Mouse (Mus musculus) kidney, adult 9 months (tissue): ENCODE measurements around the gene Ccdc93.

Source experiments
- DNase-seq: peaks from one replicate; pipeline ENCODE4 v3.0.0; 2022

The Ccdc93 gene

GRCm38 (mm10) chr1:121430938-121431928 lies at the start of gene Ccdc93:
Gene Ccdc93 (plus strand): TSS chr1:121431049.
- DNase-seq = peak; percentile 99

- no peak for DNase-seq
Observed at GRCm38 (mm10) chr1:121381562-121381961, 49.3 kb upstream of the Ccdc93 start.

- no peak for DNase-seq
Observed at GRCm38 (mm10) chr1:121388312-121388711, 42.5 kb upstream of the Ccdc93 start.

- DNase-seq = no peak
Observed at GRCm38 (mm10) chr1:121388732-121389131, 42.1 kb upstream of the Ccdc93 start.

- no peak for DNase-seq
Observed at GRCm38 (mm10) chr1:121389574-121389973, 41.3 kb upstream of the Ccdc93 start.

GRCm38 (mm10) chr1:121390003-121390402 lies 40.8 kb upstream of the Ccdc93 start:
- DNase-seq = no peak

- no peak for DNase-seq
Observed at GRCm38 (mm10) chr1:121390421-121390820, 40.4 kb upstream of the Ccdc93 start.

GRCm38 (mm10) chr1:121390855-121391254 lies 40.0 kb upstream of the Ccdc93 start:
- no peak for DNase-seq

GRCm38 (mm10) chr1:121393117-121393516 lies 37.7 kb upstream of the Ccdc93 start:
- no peak for DNase-seq

GRCm38 (mm10) chr1:121394764-121395163 lies 36.1 kb upstream of the Ccdc93 start:
- DNase-seq = peak; percentile 17

GRCm38 (mm10) chr1:121396501-121396900 lies 34.3 kb upstream of the Ccdc93 start:
- no peak for DNase-seq

GRCm38 (mm10) chr1:121398231-121398630 lies 32.6 kb upstream of the Ccdc93 start:
- DNase-seq = no peak

- peak; percentile 14 for DNase-seq
Observed at GRCm38 (mm10) chr1:121398986-121399881, 31.6 kb upstream of the Ccdc93 start.

- DNase-seq = peak; percentile 30
Observed at GRCm38 (mm10) chr1:121400243-121400642, 30.6 kb upstream of the Ccdc93 start.

GRCm38 (mm10) chr1:121419084-121419483 lies 11.8 kb upstream of the Ccdc93 start:
- DNase-seq = peak; percentile 39

- DNase-seq = no peak
Observed at GRCm38 (mm10) chr1:121419569-121420265, 11.1 kb upstream of the Ccdc93 start.

- DNase-seq = no peak
Observed at GRCm38 (mm10) chr1:121430183-121430937, 489 bp upstream of the Ccdc93 start.

GRCm38 (mm10) chr1:121435981-121436380 lies 5.1 kb downstream of the Ccdc93 start:
- no peak for DNase-seq

GRCm38 (mm10) chr1:121440535-121441381 lies 9.9 kb downstream of the Ccdc93 start:
- peak; percentile 67 for DNase-seq

- no peak for DNase-seq
Observed at GRCm38 (mm10) chr1:121444147-121444546, 13.3 kb downstream of the Ccdc93 start.

- DNase-seq = no peak
Observed at GRCm38 (mm10) chr1:121447216-121447615, 16.4 kb downstream of the Ccdc93 start.
